Mouse (Mus musculus) cerebellum, adult 18-20 months (tissue): ENCODE data around the gene Ccdc153.

Experiments
- DNase-seq, 2 experiments: peaks; one replicate each; pipeline ENCODE4 v3.0.0; 2021

Ccdc153 gene

GRCm38 (mm10) chr9:44240399-44240798 is at the start of gene Ccdc153:
Gene Ccdc153 (plus strand): TSS chr9:44240676.
- DNase-seq: no peak

GRCm38 (mm10) chr9:44191166-44191565 is 49.3 kb upstream of the Ccdc153 start:
- DNase-seq: no peak

DNA sequence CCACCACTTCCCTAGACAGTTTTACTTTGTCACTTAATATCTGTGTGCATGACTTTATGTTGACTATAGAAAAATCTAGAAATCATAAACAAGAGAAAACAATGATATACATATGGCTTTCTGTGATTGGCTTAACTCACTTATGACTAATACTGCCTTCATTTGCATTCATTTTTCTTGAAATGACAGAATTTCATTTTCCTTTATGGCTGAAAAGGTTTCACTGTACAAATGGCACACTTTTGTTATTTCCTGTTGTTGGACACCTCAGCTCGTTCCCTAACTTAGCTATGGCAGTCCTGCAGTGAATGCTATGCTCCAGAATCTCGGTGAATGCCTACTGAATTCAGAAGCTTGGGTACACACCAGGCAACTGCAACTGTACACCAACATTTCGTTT is 48.2 kb upstream of the Ccdc153 start:
- DNase-seq: no peak

DNA sequence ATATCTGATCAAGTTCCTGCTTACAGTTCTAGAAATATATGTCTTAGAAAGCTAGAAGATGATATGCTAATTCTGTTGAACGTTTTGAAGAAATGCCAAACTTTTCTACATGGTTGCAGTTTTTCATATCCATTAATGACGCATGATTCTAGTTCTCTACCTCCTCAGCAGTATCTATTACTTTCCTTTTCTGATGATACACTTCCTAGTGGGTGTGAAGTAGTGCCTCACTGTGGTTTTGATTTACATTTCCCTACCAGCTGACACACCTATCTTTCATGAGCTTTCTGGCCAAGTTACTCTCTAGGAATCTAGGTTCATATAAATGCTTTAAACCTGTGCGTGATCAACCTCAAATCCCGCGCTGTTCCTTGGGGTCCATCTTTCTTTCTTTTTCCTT is 47.7 kb upstream of the Ccdc153 start:
- DNase-seq: no peak

DNA sequence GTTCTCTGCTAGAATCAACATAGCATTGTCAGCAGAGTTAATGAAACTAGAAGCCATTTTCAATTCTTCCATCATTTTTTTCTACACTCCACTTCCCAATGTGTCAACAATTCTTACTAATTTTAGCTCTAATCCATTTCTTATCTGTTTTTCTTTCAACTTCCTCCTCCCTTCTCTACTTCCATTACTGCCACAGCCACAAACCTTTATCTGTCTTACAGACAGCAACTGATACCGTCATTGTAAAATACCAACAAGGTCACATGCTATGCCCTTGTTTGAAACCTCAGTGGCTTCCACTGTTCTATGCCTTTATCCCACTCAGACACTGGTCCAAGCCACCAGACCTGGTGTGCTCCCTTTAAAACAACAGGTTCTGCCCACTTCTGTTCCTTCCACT is 46.5 kb upstream of the Ccdc153 start:
- no peak for DNase-seq

DNA sequence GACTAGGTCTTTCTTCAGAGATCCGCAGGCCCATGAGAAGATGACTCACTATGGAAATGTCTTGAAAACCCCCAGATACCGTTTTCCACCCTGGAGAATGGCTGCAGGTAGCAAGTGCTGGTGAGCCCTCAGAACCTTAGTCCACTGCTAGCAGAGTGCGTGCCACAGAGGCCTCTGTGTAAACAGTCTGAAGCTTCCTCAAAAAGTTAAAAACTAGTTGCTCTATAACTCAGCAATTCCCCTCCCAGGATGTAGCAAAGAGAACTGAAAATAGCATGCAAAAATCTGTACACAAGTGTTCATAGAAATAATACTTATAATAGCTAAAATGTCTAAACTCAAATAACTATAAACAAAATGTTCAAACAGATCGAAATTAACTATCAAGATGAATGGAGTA is 44.1 kb upstream of the Ccdc153 start:
- no peak for DNase-seq

GRCm38 (mm10) chr9:44199166-44199565 is 41.3 kb upstream of the Ccdc153 start:
- peak; percentile 45 to 62 for DNase-seq

- no peak for DNase-seq
Measured at GRCm38 (mm10) chr9:44199580-44199979, 40.9 kb upstream of the Ccdc153 start.

DNA sequence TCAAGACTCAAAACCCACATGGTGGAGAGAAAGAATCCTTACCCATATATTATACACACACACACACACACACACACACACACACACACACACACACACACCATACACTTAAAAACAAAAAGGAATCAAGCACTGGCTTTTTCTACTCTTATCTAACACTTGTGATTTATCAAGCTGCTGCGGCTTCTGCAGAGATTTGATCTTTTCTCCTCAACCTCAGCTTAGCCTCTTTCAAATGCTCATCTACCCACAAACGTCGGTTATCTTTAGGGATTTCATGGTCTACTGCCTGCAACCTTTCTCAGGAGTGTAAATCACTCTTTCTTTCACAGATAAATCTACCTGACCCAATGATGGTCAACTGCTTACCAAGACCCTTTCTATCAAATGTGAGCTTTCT is 40.0 kb upstream of the Ccdc153 start:
- no peak for DNase-seq

DNA sequence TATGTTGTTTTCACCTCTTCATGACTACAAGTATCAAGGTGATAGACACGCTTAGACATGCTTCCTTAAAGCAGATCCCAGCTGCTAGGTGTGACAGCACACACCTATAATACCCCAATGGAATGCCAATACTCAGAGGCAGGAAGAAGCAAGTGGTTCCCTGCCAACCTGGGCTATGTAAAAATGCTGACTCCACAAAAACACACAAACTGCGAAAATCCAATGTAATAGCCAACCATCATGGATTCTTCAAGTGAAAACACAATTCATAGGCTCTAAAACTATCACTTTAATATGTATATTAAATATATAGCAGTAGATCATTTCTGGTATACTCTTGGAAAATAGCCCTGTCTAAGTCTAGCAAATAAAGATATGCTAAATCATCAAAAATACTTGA is 32.6 kb upstream of the Ccdc153 start:
- DNase-seq: no peak

DNA sequence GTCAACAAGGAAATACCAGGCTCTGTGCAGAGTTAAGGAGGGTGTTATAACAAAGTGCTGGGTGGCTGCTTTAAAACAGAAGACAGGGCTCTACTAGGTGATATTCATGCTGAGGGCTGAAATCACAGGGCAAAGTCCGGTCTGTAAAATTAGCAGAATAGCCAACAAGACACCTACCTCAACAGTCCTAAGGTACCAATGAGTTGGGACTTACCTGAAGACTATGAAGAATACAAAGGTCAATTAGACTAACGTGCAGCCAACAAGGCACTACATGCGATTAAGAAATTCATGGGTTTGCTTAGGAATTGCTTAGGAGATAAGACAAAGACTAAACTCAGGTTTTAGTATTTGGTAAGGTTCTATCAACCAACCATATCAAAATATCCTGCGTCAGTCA is 31.1 kb upstream of the Ccdc153 start:
- DNase-seq: no peak

DNA sequence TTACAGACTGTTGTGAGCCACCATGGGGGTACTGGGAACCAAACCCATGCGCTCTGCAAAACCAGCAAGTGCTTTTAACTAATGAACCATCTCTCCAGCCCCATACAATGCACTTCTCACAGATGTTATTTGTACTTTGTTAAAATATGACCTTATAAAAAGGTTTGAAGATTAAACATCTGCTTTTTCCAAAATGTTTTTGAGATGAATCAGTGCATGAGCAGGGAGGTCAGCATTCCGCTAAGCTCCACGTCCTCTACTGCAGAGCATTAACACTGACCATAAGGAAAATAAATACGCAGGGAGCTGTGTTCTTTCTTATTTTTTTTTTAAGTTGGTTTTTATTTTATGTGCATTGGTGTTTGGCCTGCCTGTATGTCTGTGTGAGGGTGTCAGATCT is 28.1 kb upstream of the Ccdc153 start:
- DNase-seq: no peak

DNA sequence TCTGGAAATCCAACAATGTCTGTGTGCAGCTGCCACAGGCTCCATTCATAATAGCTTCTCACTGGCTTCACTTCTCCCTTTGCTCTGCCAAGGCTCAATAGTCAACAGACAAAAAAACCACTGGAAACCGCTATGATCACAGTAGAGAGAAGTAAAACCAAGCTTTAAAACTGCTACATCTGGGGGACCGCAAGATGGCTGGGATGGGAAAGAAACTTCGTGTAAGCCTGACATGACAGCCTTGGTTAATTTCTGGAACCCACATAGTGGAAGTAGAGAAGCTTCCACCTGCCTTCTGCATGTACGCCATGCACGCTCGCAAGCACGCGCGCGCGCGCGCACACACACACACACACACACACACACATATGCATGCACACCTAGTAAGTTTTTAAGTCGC is 26.9 kb upstream of the Ccdc153 start:
- no peak for DNase-seq

DNA sequence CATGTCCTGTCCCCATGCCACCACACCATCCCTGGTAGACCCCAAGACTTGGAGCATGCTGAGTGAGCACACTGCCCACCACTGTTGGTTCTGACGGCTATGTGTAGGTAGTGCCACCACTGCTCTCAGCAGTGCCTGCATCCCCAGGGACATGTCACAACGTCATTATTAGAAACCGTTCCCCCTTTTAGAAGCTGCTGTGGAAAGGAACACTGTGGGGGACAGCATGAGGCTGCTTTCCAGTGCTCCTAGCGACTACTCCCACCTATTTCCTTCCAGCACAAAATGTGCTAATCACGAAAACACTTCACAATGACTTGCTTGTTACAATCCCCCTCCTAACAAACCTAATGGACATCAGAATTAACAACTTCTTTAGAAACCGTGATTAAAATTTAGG is 14.5 kb upstream of the Ccdc153 start:
- no peak for DNase-seq

DNA sequence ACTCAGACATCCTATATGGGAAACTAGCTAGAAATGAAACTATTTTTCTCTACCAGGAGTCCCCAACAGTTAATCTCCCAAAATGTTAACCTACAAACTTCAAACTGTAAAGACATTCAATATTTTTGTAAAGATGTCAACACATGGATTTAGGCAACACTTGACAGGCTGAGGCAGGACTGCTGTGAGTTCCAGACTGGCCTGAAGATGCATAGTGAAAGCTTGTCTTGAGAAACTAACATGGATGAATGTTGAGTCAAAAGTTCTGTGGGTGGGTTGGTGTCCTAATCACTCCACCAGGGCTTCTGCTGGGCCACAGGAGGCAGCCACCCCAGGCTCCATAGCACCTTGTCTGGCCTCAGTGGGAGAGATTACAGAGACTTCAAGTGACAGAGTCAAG is 8.9 kb upstream of the Ccdc153 start:
- DNase-seq: no peak

DNA sequence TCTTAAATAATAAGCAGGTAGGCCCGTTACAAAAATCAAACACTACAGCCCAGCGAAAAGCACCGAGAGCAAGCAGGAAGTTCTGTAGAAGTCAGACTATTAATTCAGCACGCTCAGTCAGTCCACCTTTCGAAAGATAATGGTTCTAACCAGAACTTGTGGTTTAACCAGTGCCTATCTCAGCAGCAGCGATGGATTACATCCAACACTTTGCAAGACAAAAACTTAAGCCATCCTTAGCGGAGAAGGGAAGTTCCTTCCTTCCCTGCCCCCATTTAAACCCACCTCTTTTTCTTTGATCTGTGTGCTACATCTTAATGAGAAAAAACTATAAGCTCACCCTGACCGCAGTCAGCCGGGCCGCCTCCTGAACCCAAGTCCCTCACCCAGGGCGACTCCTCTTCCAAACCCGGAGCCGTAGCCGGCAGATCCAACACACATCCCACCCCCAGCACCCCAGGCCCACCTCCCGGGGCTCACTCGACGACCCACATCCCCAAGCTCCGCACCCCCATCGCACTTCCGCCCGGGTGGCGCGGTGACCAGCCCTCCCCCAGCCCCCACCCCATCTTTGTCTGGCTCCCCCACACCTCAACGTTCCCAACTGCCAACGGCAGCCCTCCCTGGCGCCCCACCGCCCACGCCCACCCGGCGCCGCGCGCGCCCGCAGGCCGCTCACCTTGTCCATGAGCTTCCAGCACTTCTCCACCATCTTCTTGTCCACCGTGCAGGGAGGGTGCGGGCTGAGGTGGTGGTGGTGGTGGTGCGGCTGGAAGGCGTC is 7.3 kb upstream of the Ccdc153 start:
- DNase-seq: peak in 1 of 2 experiments; percentile 33

GRCm38 (mm10) chr9:44233802-44234478 is 6.5 kb upstream of the Ccdc153 start, which contains the start of gene Cbl:
Gene Cbl (minus strand): TSS chr9:44234049.
- DNase-seq: peak; percentile 97 to 99

- peak; percentile 25 to 27 for DNase-seq
Measured at GRCm38 (mm10) chr9:44234479-44235427, 5.7 kb upstream of the Ccdc153 start.

GRCm38 (mm10) chr9:44236601-44237000 is 3.9 kb upstream of the Ccdc153 start:
- no peak for DNase-seq

DNA sequence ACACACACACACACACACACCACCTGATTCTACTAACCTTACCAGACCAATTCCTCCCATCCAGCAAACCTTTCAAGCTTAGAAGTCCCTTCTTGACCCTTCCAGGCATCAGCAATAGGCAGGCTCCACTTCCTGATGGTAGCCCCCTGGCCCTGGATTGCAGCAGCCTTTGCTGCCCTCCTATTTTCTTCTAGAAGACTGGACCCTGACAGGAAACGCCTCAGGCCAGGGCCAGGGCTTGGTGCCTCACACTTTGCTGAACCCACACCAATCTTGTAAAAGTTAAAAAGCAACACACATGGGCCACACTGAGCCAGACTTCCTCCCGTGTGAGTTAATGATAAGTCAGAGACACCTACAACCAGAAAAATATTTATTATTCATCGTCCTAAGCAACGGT is 3.3 kb upstream of the Ccdc153 start:
- DNase-seq: no peak

GRCm38 (mm10) chr9:44238501-44239190 is 1.8 kb upstream of the Ccdc153 start:
- DNase-seq: no peak

DNA sequence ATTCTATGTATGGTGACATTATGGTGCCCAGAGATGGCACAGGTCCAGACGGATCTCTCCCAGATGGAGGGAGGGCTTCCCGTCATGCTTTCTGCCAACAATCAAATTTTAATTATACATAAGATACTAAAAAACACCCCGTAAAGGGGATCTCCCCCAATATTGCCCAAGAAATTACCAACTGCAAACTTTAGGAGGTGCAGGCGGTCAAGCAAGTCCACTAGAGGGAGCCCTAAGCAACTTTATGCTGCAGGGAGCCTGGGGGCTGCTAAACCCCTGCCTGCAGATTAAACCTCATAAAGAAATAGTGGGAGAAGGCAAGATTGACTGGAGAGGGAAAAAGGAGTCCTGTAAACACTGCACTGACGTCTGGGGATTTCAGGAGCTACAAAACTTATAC is 1.0 kb upstream of the Ccdc153 start:
- DNase-seq: peak; percentile 44 to 62

DNA sequence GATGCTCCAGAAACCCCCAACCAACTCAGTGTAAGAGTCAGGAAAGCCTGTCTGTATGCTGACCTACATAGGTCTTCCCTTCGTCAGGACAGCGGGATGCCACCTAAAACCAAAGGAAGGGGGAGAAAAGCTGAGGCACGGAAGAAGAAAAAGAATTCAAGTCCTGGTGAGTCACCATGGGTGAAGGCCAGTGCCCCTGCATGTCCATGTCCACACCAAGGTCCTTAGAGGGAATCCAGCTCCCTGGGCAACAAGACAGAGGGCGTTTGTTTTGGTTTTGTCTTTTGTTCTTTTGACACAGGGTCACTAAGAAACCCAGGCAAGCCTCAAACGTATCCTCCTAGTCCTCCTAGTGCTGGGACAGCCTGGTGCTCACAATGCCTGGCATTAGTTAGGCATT is 435 bp downstream of the Ccdc153 start:
- DNase-seq: no peak
